ENCODE assay signal across 8 mouse cellular contexts in genomic region chr13:67060786-67061358, GRCm38 (mm10). TPM values are rescaled to one million over a fixed set of nuclear protein-coding genes. Genes with fewer than 3 reads are reported as not detected.
A peak's percentile ranks its signal among the peaks of the same experiment; 100 is the strongest.
DNase-seq lines count a peak whose midpoint lies in the region; ATAC-seq and TF ChIP-seq lines count a peak whose summit lies in the region.

Gene Zfp712 (minus strand): TSS chr13:67061170.

- peak within 1 kb of the TSS; percentile 75 for H3K9ac ChIP-seq in forebrain, postnatal 0 days
- H3K9ac ChIP-seq in lung, embryonic 15.5 days = peak within 1 kb of the TSS; percentile 55

- H3K4me1 ChIP-seq in G1E (ENCODE audit: insufficient read depth, low read depth, low read length) = peaks cover 8% of the 10 kb centered on the region
- H3K4me1 ChIP-seq in forebrain, postnatal 0 days (ENCODE audit: insufficient read depth) = 0 out of 2 replicates have a peak, but pooled peaks cover 6% of the 10 kb centered on the region
- H3K4me1 ChIP-seq in lung, embryonic 15.5 days = peaks cover 5% of the 10 kb centered on the region; the same call in 1 of the 2 replicates

- ATAC-seq in G1E (ENCODE audit: extremely low read depth, insufficient number of reproducible peaks, low FRiP score, poor library complexity, severe bottlenecking) = peak; percentile 94
- ATAC-seq in forebrain, postnatal 0 days = peak; percentile 97
- ATAC-seq in lung, embryonic 15.5 days (ENCODE audit: borderline replicate concordance, extremely low read depth, low FRiP score, low TSS enrichment) = peak; percentile 96

- peak; percentile 65 for DNase-seq in G1E (ENCODE audit: low spot score)
- DNase-seq in cerebellum, adult 18-20 months = peak; percentile 93 to 94
- DNase-seq in forebrain, postnatal 0 days = peak; percentile 96
- peak; percentile 91 for DNase-seq in heart, postnatal 4 days
- peak; percentile 92 to 93 for DNase-seq in layer of hippocampus, adult 8-10 months (ENCODE audit: low spot score in 2 of 2)
- DNase-seq in ovary, adult 18-20 months (ENCODE audit: low spot score) = peak; percentile 82
- DNase-seq in thymus, postnatal 0 days (ENCODE audit: low spot score) = peak; percentile 88

- TF ChIP-seq CTCF in G1E (IDR thresholded peaks at IDR 0.05; ENCODE audit: low read depth, low read length) = no peak
- TF ChIP-seq CTCF in forebrain, postnatal 0 days (IDR thresholded peaks at IDR 0.05; ENCODE audit: low read depth) = no peak; the same call in 1 of the 2 replicates

- H3K4me3 ChIP-seq in G1E (ENCODE audit: low read depth, low read length) = peak within 1 kb of the TSS; percentile 85
- H3K4me3 ChIP-seq in forebrain, postnatal 0 days (ENCODE audit: low read depth, low read length) = peak within 1 kb of the TSS; percentile 83
- peak within 1 kb of the TSS; percentile 71 for H3K4me3 ChIP-seq in lung, embryonic 15.5 days

- H3K27me3 ChIP-seq in G1E (ENCODE audit: insufficient read depth, low read length) = no peaks in the 10 kb centered on the region
- H3K27me3 ChIP-seq in forebrain, postnatal 0 days (ENCODE audit: insufficient read depth, low read length) = no peaks in the 10 kb centered on the region
- no peaks in the 10 kb centered on the region for H3K27me3 ChIP-seq in lung, embryonic 15.5 days

- H3K27ac ChIP-seq in forebrain, postnatal 0 days (ENCODE audit: low read depth, low read length) = peak within 1 kb of the TSS; percentile 68
- peak within 1 kb of the TSS; percentile 90 for H3K27ac ChIP-seq in lung, embryonic 15.5 days

- peaks cover 2% of the 10 kb centered on the region for H3K36me3 ChIP-seq in G1E (replicated peaks)
- H3K36me3 ChIP-seq in forebrain, postnatal 0 days (ENCODE audit: insufficient read depth) = no peaks in the 10 kb centered on the region
- H3K36me3 ChIP-seq in lung, embryonic 15.5 days = no peaks in the 10 kb centered on the region

- H3K9me3 ChIP-seq in G1E (replicated peaks) = peaks cover 2% of the 10 kb centered on the region; the same call in 1 of the 2 replicates
- H3K9me3 ChIP-seq in forebrain, postnatal 0 days (ENCODE audit: low read length) = no peaks in the 10 kb centered on the region
- H3K9me3 ChIP-seq in lung, embryonic 15.5 days = no peaks in the 10 kb centered on the region

- WGBS in forebrain, postnatal 0 days = under 1% methylated on average over 27 of the region's 27 CpGs
- under 1% methylated on average over 27 of the region's 27 CpGs for WGBS in lung, embryonic 15.5 days

- H3K4me2 ChIP-seq in forebrain, postnatal 0 days (ENCODE audit: low read depth) = peak within 1 kb of the TSS; percentile 80
- peak within 1 kb of the TSS; percentile 67 for H3K4me2 ChIP-seq in lung, embryonic 15.5 days

RNA-seq across cellular contexts. Expression of gene Zfp712, which starts in this region (rescaled TPM):
- 9.4 and 10.5 TPM in 2 replicates for total RNA-seq in G1E (2014; fragmentation: Nextera tagmentation)
- total RNA-seq in G1E (2017) = 5.1 and 5.3 TPM in 2 replicates
- 0.10 and 0.13 TPM in 2 replicates for polyA plus RNA-seq in G1E (2012)
- total RNA-seq in forebrain, postnatal 0 days (2014; rRNA removed) = 10.1 and 10.2 TPM in 2 replicates
- polyA plus RNA-seq in forebrain, postnatal 0 days (2015; fragmentation: Nextera tagmentation; extraction: Ambion mirVana) = 1.8 and 3.2 TPM in 2 replicates
- 1 to 10 TPM; 1.4 to 1.6 TPM for total RNA-seq in heart, postnatal 4 days (2021)
- total RNA-seq in layer of hippocampus, adult 8-10 months (2022) = 1 to 10 TPM; 4.2 to 5.4 (median 4.7) TPM
- polyA plus RNA-seq in lung, embryonic 15.5 days (2015; fragmentation: Nextera tagmentation; extraction: Ambion mirVana) = 3.7 TPM in 2 replicates
- 3.7 and 3.8 TPM in 2 replicates for polyA plus RNA-seq in thymus, postnatal 0 days (2015; fragmentation: Nextera tagmentation; extraction: Ambion mirVana)

Comparison
In these comparisons a context has a peak if more than half of its experiments do, and no peak if none do; other contexts are left out.
1. Peak in every context shown above with its lines: DNase-seq, ATAC-seq, H3K4me3 ChIP-seq and H3K27ac ChIP-seq.